ENCODE assay signal across 15 mouse cellular contexts in the genomic region with DNA sequence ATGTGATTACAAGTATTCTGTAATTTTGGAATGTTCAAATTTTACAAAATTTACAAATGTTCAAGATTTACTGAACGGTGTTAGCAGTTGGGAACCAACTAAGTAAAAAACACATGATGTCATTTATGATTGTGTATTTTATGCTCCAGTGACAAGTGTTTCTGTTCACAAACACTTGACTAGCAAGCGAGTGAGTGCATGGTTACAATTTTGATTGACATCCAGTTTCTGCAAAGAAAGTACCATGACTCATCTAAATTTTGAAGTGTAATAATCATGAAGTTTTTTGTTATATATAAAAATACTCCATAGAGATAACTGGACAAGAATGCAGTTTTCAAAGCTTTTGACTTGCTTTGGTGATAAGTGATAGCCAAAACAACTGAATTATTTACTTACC. TPM values are rescaled to one million over a fixed set of nuclear protein-coding genes. Genes with fewer than 3 reads are reported as not detected.
DNase-seq lines count a peak whose midpoint lies in the region; ATAC-seq and TF ChIP-seq lines count a peak whose summit lies in the region.
"Had no signal": no experiment of that assay in that cellular context is flagged by ENCODE, and none has a peak within 500 bp of the region (broad histone marks: within the 10 kb centered on the region; RNA-seq: fewer than 3 reads in every experiment).

No protein-coding gene starts in this region.

- H3K27me3 ChIP-seq in midbrain, postnatal 0 days (ENCODE audit: insufficient read depth, low read length): no peaks in the 10 kb centered on the region
- H3K27me3 ChIP-seq in midbrain, embryonic 13.5 days: no peaks in the 10 kb centered on the region
- H3K27me3 ChIP-seq in hindbrain, postnatal 0 days (ENCODE audit: insufficient read depth, low read length): no peaks in the 10 kb centered on the region
- H3K27me3 ChIP-seq: embryonic facial prominence, embryonic 12.5 days; forebrain, embryonic 15.5 days; limb, embryonic 12.5 days had no signal

- WGBS in midbrain, postnatal 0 days: 73% methylated on average over 2 of the region's 2 CpGs
- WGBS in midbrain, embryonic 13.5 days: 82% methylated on average over 2 of the region's 2 CpGs
- WGBS in hindbrain, postnatal 0 days: 75% methylated on average over 2 of the region's 2 CpGs

- no peaks in the 10 kb centered on the region for H3K36me3 ChIP-seq in midbrain, postnatal 0 days (ENCODE audit: insufficient read depth, low read length)
- H3K36me3 ChIP-seq in midbrain, embryonic 13.5 days: no peaks in the 10 kb centered on the region
- H3K36me3 ChIP-seq in hindbrain, postnatal 0 days (ENCODE audit: insufficient read depth, low read length): no peaks in the 10 kb centered on the region
- H3K36me3 ChIP-seq: embryonic facial prominence, embryonic 12.5 days; forebrain, embryonic 15.5 days; limb, embryonic 12.5 days; midbrain, embryonic 10.5 days had no signal

- H3K4me2 ChIP-seq in midbrain, postnatal 0 days (ENCODE audit: low read depth, low read length, poor library complexity, severe bottlenecking): peak overlapping the region; percentile 79
- no peak overlapping the region for H3K4me2 ChIP-seq in midbrain, embryonic 13.5 days (replicated peaks)
- H3K4me2 ChIP-seq in hindbrain, postnatal 0 days (ENCODE audit: low read depth, low read length): peak overlapping the region; percentile 81

- H3K4me3 ChIP-seq in layer of hippocampus, adult 2 months: peak overlapping the region; percentile 83
- H3K4me3 ChIP-seq in midbrain, postnatal 0 days (ENCODE audit: low read depth, low read length): no peak overlapping the region
- H3K4me3 ChIP-seq in midbrain, embryonic 13.5 days (replicated peaks): no peak overlapping the region
- H3K4me3 ChIP-seq in hindbrain, postnatal 0 days (ENCODE audit: low read length): no peak overlapping the region

- no peak for ATAC-seq in midbrain, postnatal 0 days (ENCODE audit: low FRiP score)
- ATAC-seq in midbrain, embryonic 13.5 days: no peak
- ATAC-seq in hindbrain, postnatal 0 days: no peak

- H3K4me1 ChIP-seq in midbrain, postnatal 0 days (ENCODE audit: insufficient read depth, low read length): no peaks in the 10 kb centered on the region
- peaks cover 10% of the 10 kb centered on the region for H3K4me1 ChIP-seq in midbrain, embryonic 13.5 days (replicated peaks)
- no peaks in the 10 kb centered on the region for H3K4me1 ChIP-seq in hindbrain, postnatal 0 days (ENCODE audit: insufficient read depth, low read length)

- no peak for TF ChIP-seq CTCF in layer of hippocampus, adult 2 months (conservative IDR thresholded peaks at IDR 0.05)
- no peak for TF ChIP-seq CTCF in midbrain, postnatal 0 days (IDR thresholded peaks at IDR 0.05)
- TF ChIP-seq CTCF in hindbrain, postnatal 0 days (IDR thresholded peaks at IDR 0.05; ENCODE audit: low read depth): no peak

- no peak for DNase-seq in layer of hippocampus, adult 2 months (ENCODE audit: low spot score in 2 of 2)
- DNase-seq in layer of hippocampus, postnatal 10 days (ENCODE audit: low spot score in 2 of 2): no peak
- DNase-seq in midbrain, postnatal 0 days (ENCODE audit: low spot score): no peak
- no peak for DNase-seq in hindbrain, postnatal 0 days (ENCODE audit: low spot score)
- no peak for DNase-seq in kidney, adult 9 months
- no peak for DNase-seq in layer of hippocampus, adult 8-10 months (ENCODE audit: low spot score in 2 of 2)
- DNase-seq: adrenal gland, postnatal 10 days; cerebellum, adult 11 months; heart, postnatal 14 days had no signal

- no peak overlapping the region for H3K9ac ChIP-seq in midbrain, postnatal 0 days (replicated peaks; ENCODE audit: low read length, poor library complexity, severe bottlenecking)
- no peak overlapping the region for H3K9ac ChIP-seq in midbrain, embryonic 13.5 days (replicated peaks)
- no peak overlapping the region for H3K9ac ChIP-seq in hindbrain, postnatal 0 days (replicated peaks; ENCODE audit: low read length)

- no peaks in the 10 kb centered on the region for H3K9me3 ChIP-seq in midbrain, postnatal 0 days (ENCODE audit: low read length)
- H3K9me3 ChIP-seq in midbrain, embryonic 13.5 days: no peaks in the 10 kb centered on the region
- no peaks in the 10 kb centered on the region for H3K9me3 ChIP-seq in hindbrain, postnatal 0 days (ENCODE audit: low read length)
- H3K9me3 ChIP-seq: embryonic facial prominence, embryonic 12.5 days; forebrain, embryonic 15.5 days; G1E; limb, embryonic 12.5 days; midbrain, embryonic 10.5 days had no signal

- H3K27ac ChIP-seq in layer of hippocampus, adult 2 months: no peak overlapping the region
- H3K27ac ChIP-seq in midbrain, postnatal 0 days (ENCODE audit: low read depth, low read length): no peak overlapping the region
- H3K27ac ChIP-seq in midbrain, embryonic 13.5 days: no peak overlapping the region
- H3K27ac ChIP-seq in hindbrain, postnatal 0 days: no peak overlapping the region
- H3K27ac ChIP-seq: embryonic facial prominence, embryonic 12.5 days; limb, embryonic 12.5 days had no signal

RNA-seq across cellular contexts. Expression of gene Focad, which starts 1.3 kb away (rescaled TPM):
- total RNA-seq in layer of hippocampus, adult 2 months (2021): 10 to 100 TPM; 69.4 to 73.0 TPM
- total RNA-seq in layer of hippocampus, postnatal 10 days (2021): 10 to 100 TPM; 59.6 to 68.2 TPM
- 35.2 and 36.9 TPM in 2 replicates for total RNA-seq in midbrain, postnatal 0 days (2014; rRNA removed)
- polyA plus RNA-seq in midbrain, postnatal 0 days (2015; fragmentation: Nextera tagmentation; extraction: Ambion mirVana): 8.1 and 9.0 TPM in 2 replicates
- polyA plus RNA-seq in midbrain, embryonic 13.5 days (2015; fragmentation: Nextera tagmentation; extraction: Ambion mirVana): 10.1 and 12.7 TPM in 2 replicates
- total RNA-seq in hindbrain, postnatal 0 days (2014; rRNA removed): 32.5 and 34.1 TPM in 2 replicates
- 9.2 and 9.6 TPM in 2 replicates for polyA plus RNA-seq in hindbrain, postnatal 0 days (2015; fragmentation: Nextera tagmentation; extraction: Ambion mirVana)
- 10 to 100 TPM; 64.5 to 80.0 (median 75.5) TPM for total RNA-seq in layer of hippocampus, adult 8-10 months (2022)
